Comparison of ENCODE assay signal across 31 mouse cellular contexts in genomic region chr4:125259306-125259705, GRCm38 (mm10).
DNase-seq lines count a peak whose midpoint lies in the region; ATAC-seq and TF ChIP-seq lines count a peak whose summit lies in the region.
"Had no signal": no experiment of that assay in that cellular context is flagged by ENCODE, and none has a peak within 500 bp of the region (broad histone marks: within the 10 kb centered on the region; RNA-seq: fewer than 3 reads in every experiment).

No protein-coding gene starts in this region.

- H3K4me3 ChIP-seq in forebrain, embryonic 15.5 days: no peak overlapping the region
- no peak overlapping the region for H3K4me3 ChIP-seq in forebrain, embryonic 10.5 days
- H3K4me3 ChIP-seq in layer of hippocampus, adult 2 months: no peak overlapping the region
- H3K4me3 ChIP-seq in E14TG2a.4 (replicated peaks; ENCODE audit: low read length): no peak overlapping the region
- H3K4me3 ChIP-seq in forebrain, embryonic 16.5 days (replicated peaks; ENCODE audit: low read length): no peak overlapping the region
- H3K4me3 ChIP-seq: embryonic facial prominence, embryonic 10.5 days; embryonic facial prominence, embryonic 15.5 days; heart, embryonic 10.5 days; heart, embryonic 15.5 days; liver, embryonic 12.5 days; megakaryocyte, embryonic 14.5 days; midbrain, embryonic 13.5 days; neural tube, embryonic 12.5 days had no signal

- H3K4me1 ChIP-seq in forebrain, embryonic 15.5 days: peaks cover 39% of the 10 kb centered on the region
- peaks cover 13% of the 10 kb centered on the region for H3K4me1 ChIP-seq in forebrain, embryonic 10.5 days
- H3K4me1 ChIP-seq in E14TG2a.4 (replicated peaks; ENCODE audit: low read depth, low read length): no peaks in the 10 kb centered on the region
- H3K4me1 ChIP-seq in forebrain, embryonic 16.5 days (replicated peaks; ENCODE audit: control insufficient read depth, insufficient read depth, low read length): peaks cover 35% of the 10 kb centered on the region
- H3K4me1 ChIP-seq: embryonic facial prominence, embryonic 10.5 days; embryonic facial prominence, embryonic 15.5 days; heart, embryonic 10.5 days; heart, embryonic 15.5 days; liver, embryonic 12.5 days had no signal

- H3K9ac ChIP-seq in forebrain, embryonic 15.5 days (replicated peaks): no peak overlapping the region
- H3K9ac ChIP-seq in forebrain, embryonic 16.5 days (replicated peaks; ENCODE audit: low read depth, low read length): peak overlapping the region; percentile 26
- H3K9ac ChIP-seq: embryonic facial prominence, embryonic 15.5 days; heart, embryonic 15.5 days; liver, embryonic 12.5 days; liver, postnatal 0 days; midbrain, embryonic 13.5 days; neural tube, embryonic 12.5 days had no signal

- H3K4me2 ChIP-seq in forebrain, embryonic 15.5 days (replicated peaks): no peak overlapping the region
- H3K4me2 ChIP-seq in forebrain, embryonic 16.5 days (ENCODE audit: low read length): no peak overlapping the region
- H3K4me2 ChIP-seq: embryonic facial prominence, embryonic 15.5 days; heart, embryonic 15.5 days; liver, embryonic 12.5 days; midbrain, embryonic 13.5 days; neural tube, embryonic 12.5 days had no signal

- ATAC-seq in forebrain, embryonic 15.5 days (replicated peaks): 0 out of 2 replicates have a peak, but pooled peaks have one; percentile 26
- peak; percentile 24; the same call in 1 of the 2 replicates for ATAC-seq in forebrain, embryonic 16.5 days
- ATAC-seq in activated CD4-positive, CD25-positive, alpha-beta regulatory T cell, adult 4 months: no peak
- ATAC-seq: intestine, postnatal 0 days; liver, embryonic 12.5 days; liver, postnatal 0 days; midbrain, embryonic 13.5 days had no signal

- no peak for DNase-seq in forebrain, embryonic 10.5 days (ENCODE audit: extremely low spot score, low spot score)
- peak in 1 of 2 experiments; percentile 49 for DNase-seq in layer of hippocampus, adult 2 months (ENCODE audit: low spot score in 2 of 2)
- no peak for DNase-seq in layer of hippocampus, postnatal 10 days (ENCODE audit: low spot score in 2 of 2)
- no peak for DNase-seq in right cerebral cortex, postnatal 14 days
- DNase-seq: adrenal gland, postnatal 25 days; cerebellum, adult 2 months; gastrocnemius, postnatal 25 days; heart, adult 11 months; kidney, adult 9 months; kidney, postnatal 10 days; left cerebral cortex, postnatal 4 days; liver, postnatal 0 days; lung, postnatal 4 days; retina, postnatal 1 day; right cerebral cortex, postnatal 25 days; spleen, adult 18-20 months; thymus, adult 18-20 months; thymus, postnatal 25 days had no signal

- no peaks in the 10 kb centered on the region for H3K9me3 ChIP-seq in forebrain, embryonic 15.5 days
- no peaks in the 10 kb centered on the region for H3K9me3 ChIP-seq in forebrain, embryonic 10.5 days
- no peaks in the 10 kb centered on the region for H3K9me3 ChIP-seq in E14TG2a.4 (ENCODE audit: low read length)
- H3K9me3 ChIP-seq in forebrain, embryonic 16.5 days (ENCODE audit: control insufficient read depth, low read length): no peaks in the 10 kb centered on the region
- H3K9me3 ChIP-seq: embryonic facial prominence, embryonic 10.5 days; embryonic facial prominence, embryonic 15.5 days; heart, embryonic 10.5 days; heart, embryonic 15.5 days; liver, embryonic 12.5 days; megakaryocyte, embryonic 14.5 days; midbrain, embryonic 13.5 days; neural tube, embryonic 12.5 days had no signal

- WGBS in forebrain, embryonic 15.5 days: 34% methylated on average over 10 of the region's 10 CpGs
- WGBS in forebrain, embryonic 10.5 days: 53% methylated on average over 10 of the region's 10 CpGs
- 35% methylated on average over 10 of the region's 10 CpGs for WGBS in forebrain, embryonic 16.5 days

- peak; percentile 13 for TF ChIP-seq CTCF in layer of hippocampus, adult 2 months (conservative IDR thresholded peaks at IDR 0.05)
- TF ChIP-seq CTCF in E14TG2a.4 (conservative IDR thresholded peaks at IDR 0.05; ENCODE audit: low read length): 0 out of 2 replicates have a peak, but pooled peaks have one; percentile 3

- H3K27me3 ChIP-seq in forebrain, embryonic 15.5 days: peaks cover 6% of the 10 kb centered on the region; the same call in 1 of the 2 replicates
- H3K27me3 ChIP-seq in forebrain, embryonic 10.5 days (ENCODE audit: poor library complexity, severe bottlenecking): peaks cover 52% of the 10 kb centered on the region
- peaks cover 58% of the 10 kb centered on the region for H3K27me3 ChIP-seq in E14TG2a.4 (ENCODE audit: insufficient read depth, low read length)
- H3K27me3 ChIP-seq in forebrain, embryonic 16.5 days (replicated peaks; ENCODE audit: control insufficient read depth, insufficient read depth, low read length): 0 out of 2 replicates have a peak, but pooled peaks cover 2% of the 10 kb centered on the region
- H3K27me3 ChIP-seq: neural tube, embryonic 12.5 days had no signal

- H3K36me3 ChIP-seq in forebrain, embryonic 15.5 days: no peaks in the 10 kb centered on the region
- no peaks in the 10 kb centered on the region for H3K36me3 ChIP-seq in forebrain, embryonic 10.5 days (replicated peaks)
- no peaks in the 10 kb centered on the region for H3K36me3 ChIP-seq in E14TG2a.4 (ENCODE audit: insufficient read depth, low read length)
- no peaks in the 10 kb centered on the region for H3K36me3 ChIP-seq in forebrain, embryonic 16.5 days (ENCODE audit: control insufficient read depth, insufficient read depth)
- H3K36me3 ChIP-seq: embryonic facial prominence, embryonic 10.5 days; embryonic facial prominence, embryonic 15.5 days; heart, embryonic 10.5 days; heart, embryonic 15.5 days; liver, embryonic 12.5 days; midbrain, embryonic 13.5 days; neural tube, embryonic 12.5 days had no signal

- no peak overlapping the region for H3K27ac ChIP-seq in forebrain, embryonic 15.5 days (replicated peaks)
- H3K27ac ChIP-seq in forebrain, embryonic 10.5 days: no peak overlapping the region
- peak overlapping the region; percentile 65; the same call in 1 of the 2 replicates for H3K27ac ChIP-seq in layer of hippocampus, adult 2 months
- no peak overlapping the region for H3K27ac ChIP-seq in forebrain, embryonic 16.5 days (ENCODE audit: low read length)
- H3K27ac ChIP-seq: embryonic facial prominence, embryonic 10.5 days; embryonic facial prominence, embryonic 15.5 days; heart, embryonic 10.5 days; heart, embryonic 15.5 days; liver, embryonic 12.5 days; midbrain, embryonic 13.5 days; neural tube, embryonic 12.5 days had no signal
